Mouse (Mus musculus): ENCODE measurements around the gene Ppp1r16b.

DNA sequence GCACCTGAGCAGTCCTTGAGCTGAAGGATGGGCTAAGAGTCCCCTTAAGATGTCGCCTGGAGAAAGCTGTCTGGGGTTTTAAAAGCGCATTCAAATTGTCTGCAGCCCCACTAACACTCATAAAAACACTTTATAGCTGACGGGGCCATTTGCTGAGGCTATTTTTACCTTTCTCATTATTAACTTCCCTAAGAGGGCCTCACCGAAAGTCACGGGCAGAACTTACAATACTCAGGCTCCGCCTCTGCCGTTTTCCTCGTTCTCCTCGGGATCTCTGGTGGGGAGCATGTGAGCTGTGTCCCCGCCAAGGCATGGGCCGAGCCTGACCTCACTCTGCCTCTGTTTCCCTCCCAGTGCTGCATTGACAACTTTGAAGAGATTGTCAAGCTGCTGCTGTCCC is 81.0 kb downstream of the Ppp1r16b start:
- TF ChIP-seq CTCF (IDR thresholded peaks at IDR 0.05 in 2 of 3, conservative IDR thresholded peaks at IDR 0.05 in 1 of 3; ENCODE audit: control insufficient read depth in 1 of 3, insufficient read depth in 1 of 3, low read depth in 2 of 3, low read length in 3 of 3, poor library complexity in 1 of 3, severe bottlenecking in 1 of 3): no peak
- TF ChIP-seq GATA1 (IDR thresholded peaks at IDR 0.05; ENCODE audit: low read depth, low read length): no peak
- no peak for TF ChIP-seq E2F4 (IDR thresholded peaks at IDR 0.05; ENCODE audit: borderline replicate concordance, low read depth, low read length)
- no peak for TF ChIP-seq ZKSCAN1 (IDR thresholded peaks at IDR 0.05; ENCODE audit: low read depth, low read length)
- TF ChIP-seq ELF1 (IDR thresholded peaks at IDR 0.05; ENCODE audit: low read depth, low read length): no peak
- no peak for TF ChIP-seq USF1 (IDR thresholded peaks at IDR 0.05; ENCODE audit: low read depth, low read length)
- no peak for TF ChIP-seq TCF12 (IDR thresholded peaks at IDR 0.05; ENCODE audit: low read depth, low read length)
- TF ChIP-seq MEF2A (IDR thresholded peaks at IDR 0.05; ENCODE audit: extremely low read depth, insufficient replicate concordance, low read depth, low read length, poor library complexity, severe bottlenecking): no peak
- no peak for TF ChIP-seq RCOR1 (IDR thresholded peaks at IDR 0.05; ENCODE audit: low read depth, low read length)
- no peak for TF ChIP-seq POLR2A (IDR thresholded peaks at IDR 0.05; ENCODE audit: control insufficient read depth in 1 of 2, insufficient read depth in 1 of 2, low read depth in 1 of 2, low read length in 2 of 2, poor library complexity in 1 of 2)
- TF ChIP-seq MAFK (IDR thresholded peaks at IDR 0.05; ENCODE audit: borderline replicate concordance, low read depth, low read length): no peak
